Mouse (Mus musculus): ENCODE measurements at regions not wholly inside any gene's neighbourhood (a gene's known extent, or its start where the extent isn't known, plus 50 kb on each side); places are given as distances from the start of the nearest gene placed in this dataset.

- no peak for TF ChIP-seq CTCF (IDR thresholded peaks at IDR 0.05; ENCODE audit: extremely low read depth, insufficient read length, insufficient replicate concordance, low read depth, low read length)
- TF ChIP-seq POLR2A (IDR thresholded peaks at IDR 0.05; ENCODE audit: low read depth, low read length) = no peak
- no peak overlapping the region for H3K27ac ChIP-seq (ENCODE audit: insufficient read depth, low read depth, low read length)
- WGBS = 59% methylated on average over 7 of the region's 7 CpGs
- H3K4me1 ChIP-seq (ENCODE audit: control insufficient read depth, insufficient read depth, insufficient read length, low read length) = no peaks in the 10 kb centered on the region
- H3K36me3 ChIP-seq (ENCODE audit: control insufficient read depth, insufficient read depth, low read length) = no peaks in the 10 kb centered on the region
- no peak overlapping the region for H3K4me3 ChIP-seq (ENCODE audit: low read depth, low read length)
- H3K27me3 ChIP-seq (ENCODE audit: control insufficient read depth, insufficient read depth, low read length) = no peaks in the 10 kb centered on the region
Observed at GRCm38 (mm10) chr1:119329693-119330434, 92.2 kb downstream of the Inhbb start.

GRCm38 (mm10) chr1:119328921-119329692 lies 92.9 kb downstream of the Inhbb start:
- Histone ChIP-seq H3K36me3 (ENCODE audit: control insufficient read depth, insufficient read depth, low read length) (no peaks in the 10 kb centered on the region), H3K27me3 (ENCODE audit: control insufficient read depth, insufficient read depth, low read length) (no peaks in the 10 kb centered on the region), H3K4me1 (ENCODE audit: control insufficient read depth, insufficient read depth, insufficient read length, low read length) (no peaks in the 10 kb centered on the region), H3K4me3 (ENCODE audit: low read depth, low read length) (no peak overlapping the region), H3K27ac (ENCODE audit: insufficient read depth, low read depth, low read length) (no peak overlapping the region)
- TF ChIP-seq CTCF (IDR thresholded peaks at IDR 0.05; ENCODE audit: extremely low read depth, insufficient read length, insufficient replicate concordance, low read depth, low read length) (no peak), POLR2A (IDR thresholded peaks at IDR 0.05; ENCODE audit: low read depth, low read length) (no peak)
- 11% methylated on average over 15 of the region's 15 CpGs for WGBS

GRCm38 (mm10) chr1:119324551-119324950 lies 97.5 kb downstream of the Inhbb start:
- Histone ChIP-seq H3K27me3 (ENCODE audit: control insufficient read depth, insufficient read depth, low read length) (no peaks in the 10 kb centered on the region), H3K36me3 (ENCODE audit: control insufficient read depth, insufficient read depth, low read length) (no peaks in the 10 kb centered on the region), H3K27ac (ENCODE audit: insufficient read depth, low read depth, low read length) (no peak overlapping the region), H3K4me1 (ENCODE audit: control insufficient read depth, insufficient read depth, insufficient read length, low read length) (no peaks in the 10 kb centered on the region), H3K4me3 (ENCODE audit: low read depth, low read length) (no peak overlapping the region)
- 68% methylated on average over 8 of the region's 8 CpGs for WGBS
- TF ChIP-seq POLR2A (IDR thresholded peaks at IDR 0.05; ENCODE audit: low read depth, low read length) (no peak), CTCF (IDR thresholded peaks at IDR 0.05; ENCODE audit: extremely low read depth, insufficient read length, insufficient replicate concordance, low read depth, low read length) (no peak)

GRCm38 (mm10) chr1:119322279-119322995 lies 99.6 kb downstream of the Inhbb start:
- WGBS = 80% methylated on average over 10 of the region's 10 CpGs
- Histone ChIP-seq H3K36me3 (ENCODE audit: control insufficient read depth, insufficient read depth, low read length) (no peaks in the 10 kb centered on the region), H3K4me1 (ENCODE audit: control insufficient read depth, insufficient read depth, insufficient read length, low read length) (no peaks in the 10 kb centered on the region), H3K27ac (ENCODE audit: insufficient read depth, low read depth, low read length) (no peak overlapping the region), H3K4me3 (ENCODE audit: low read depth, low read length) (no peak overlapping the region), H3K27me3 (ENCODE audit: control insufficient read depth, insufficient read depth, low read length) (no peaks in the 10 kb centered on the region)
- no peak for TF ChIP-seq CTCF (IDR thresholded peaks at IDR 0.05; ENCODE audit: extremely low read depth, insufficient read length, insufficient replicate concordance, low read depth, low read length)
- no peak for TF ChIP-seq POLR2A (IDR thresholded peaks at IDR 0.05; ENCODE audit: low read depth, low read length)

- H3K4me1 ChIP-seq (ENCODE audit: control insufficient read depth, insufficient read depth, insufficient read length, low read length) = no peaks in the 10 kb centered on the region
- H3K27ac ChIP-seq (ENCODE audit: insufficient read depth, low read depth, low read length) = no peak overlapping the region
- no peaks in the 10 kb centered on the region for H3K27me3 ChIP-seq (ENCODE audit: control insufficient read depth, insufficient read depth, low read length)
- H3K36me3 ChIP-seq (ENCODE audit: control insufficient read depth, insufficient read depth, low read length) = no peaks in the 10 kb centered on the region
- H3K4me3 ChIP-seq (ENCODE audit: low read depth, low read length) = no peak overlapping the region
- 61% methylated on average over 8 of the region's 8 CpGs for WGBS
- TF ChIP-seq CTCF (IDR thresholded peaks at IDR 0.05; ENCODE audit: extremely low read depth, insufficient read length, insufficient replicate concordance, low read depth, low read length) (no peak), POLR2A (IDR thresholded peaks at IDR 0.05; ENCODE audit: low read depth, low read length) (no peak)
Observed at GRCm38 (mm10) chr1:119321799-119322198, 100.2 kb downstream of the Inhbb start.

- no peak overlapping the region for H3K4me3 ChIP-seq (ENCODE audit: low read depth, low read length)
- 84% methylated on average over 4 of the region's 4 CpGs for WGBS
- no peaks in the 10 kb centered on the region for H3K27me3 ChIP-seq (ENCODE audit: control insufficient read depth, insufficient read depth, low read length)
- no peaks in the 10 kb centered on the region for H3K36me3 ChIP-seq (ENCODE audit: control insufficient read depth, insufficient read depth, low read length)
- no peaks in the 10 kb centered on the region for H3K4me1 ChIP-seq (ENCODE audit: control insufficient read depth, insufficient read depth, insufficient read length, low read length)
- H3K27ac ChIP-seq (ENCODE audit: insufficient read depth, low read depth, low read length) = no peak overlapping the region
- TF ChIP-seq CTCF (IDR thresholded peaks at IDR 0.05; ENCODE audit: extremely low read depth, insufficient read length, insufficient replicate concordance, low read depth, low read length) = no peak
Observed at GRCm38 (mm10) chr1:119317006-119317405, 105.0 kb downstream of the Inhbb start.
